Mouse (Mus musculus) liver, postnatal 0 days (tissue): ENCODE measurements around the gene Ntrk3. TPM values are rescaled to one million over a fixed set of nuclear protein-coding genes. Genes with fewer than 3 reads are reported as not detected.

Source experiments
- ATAC-seq: fragments of 200-750 bp; cut with Nextera tagmentation; 2 replicates; pipeline ENCODE4 v1.8.0; 2017; ENCODE audit warnings: mild to moderate bottlenecking, moderate library complexity
- DNase-seq: peaks from one replicate; pipeline ENCODE4 v3.0.0-alpha.2; 2016
- H3K27ac ChIP-seq: fragments of 300-500 bp; sonication (generic); 2 replicates; pipeline ENCODE4 v1.5.1; 2014; ENCODE audit warnings: antibody characterized with exemption, moderate library complexity, mild to moderate bottlenecking, low read depth
- H3K27me3 ChIP-seq: fragments of 300-500 bp; sonication (generic); 2 replicates; pipeline ENCODE4 v1.6.1; 2014; ENCODE audit warnings: low read length, control low read depth, mixed read lengths; ENCODE audit not compliant: insufficient read depth
- H3K36me3 ChIP-seq: fragments of 300-500 bp; sonication (generic); replicated peaks from 2 replicates; pipeline ENCODE4 v1.6.1; 2014; ENCODE audit warnings: mild to moderate bottlenecking, control low read depth, low read length, moderate library complexity, mixed read lengths; ENCODE audit not compliant: insufficient read depth
- H3K4me1 ChIP-seq: fragments of 300-500 bp; sonication (generic); 2 replicates; pipeline ENCODE4 v1.6.1; 2014; ENCODE audit warnings: antibody characterized with exemption, mild to moderate bottlenecking, control low read depth; ENCODE audit not compliant: insufficient read depth
- H3K4me2 ChIP-seq: fragments of 300-500 bp; sonication (generic); 2 replicates; pipeline ENCODE4 v1.6.1; 2014; ENCODE audit warnings: low read depth, mild to moderate bottlenecking, low read length, moderate library complexity, mixed read lengths
- H3K4me3 ChIP-seq: fragments of 300-500 bp; sonication (generic); 2 replicates; pipeline ENCODE4 v1.5.1; 2014; ENCODE audit warnings: low read depth, low read length
- H3K9ac ChIP-seq: fragments of 300-500 bp; sonication (generic); replicated peaks from 2 replicates; pipeline ENCODE4 v1.6.1; 2014; ENCODE audit warnings: mild to moderate bottlenecking, moderate library complexity
- H3K9me3 ChIP-seq: fragments of 300-500 bp; sonication (generic); 2 replicates; pipeline ENCODE4 v1.6.1; 2016; ENCODE audit warnings: mild to moderate bottlenecking, control low read depth, low read length, mixed read lengths
- CTCF ChIP-seq: sonication (generic); IDR thresholded peaks from 2 replicates; pipeline ENCODE4 v1.5.1; 2016; ENCODE audit warnings: antibody characterized with exemption, low read depth
- EP300 ChIP-seq: IDR thresholded peaks from 2 replicates; pipeline ENCODE4 v1.6.1; 2016; ENCODE audit warnings: antibody characterized with exemption, low read depth, mild to moderate bottlenecking
- WGBS: fragments of 180-500 bp; shearing (Covaris S2); extraction: QIAGEN DNeasy Blood & Tissue Kit; methylation state at CpG from one replicate; pipeline ENCODE4 v1.1.7; 2014; ENCODE audit not compliant: insufficient replicate concordance; 5-methylcytosine and 5-hydroxymethylcytosine counted together
- polyA plus RNA-seq: library from polyadenylated mRNA; unstranded; fragments of >200 nt; fragmentation: Nextera tagmentation; extraction: Ambion mirVana; gene quantifications from 2 replicates; pipeline ENCODE4 v1.2.1, GENCODE M21; 2015

Ntrk3 gene
- polyA plus RNA-seq, 1 experiment from 2014 or later, result 0.16 TPM

GRCm38 (mm10) chr7:78528008-78528407, 209.8 kb downstream of the Ntrk3 start:
- Histone ChIP-seq H3K4me1 (no peaks in the 10 kb centered on the region), H3K9ac (no peak overlapping the region), H3K4me3 (no peak overlapping the region), H3K4me2 (no peak overlapping the region), H3K9me3 (no peaks in the 10 kb centered on the region), H3K36me3 (no peaks in the 10 kb centered on the region), H3K27me3 (no peaks in the 10 kb centered on the region), H3K27ac (no peak overlapping the region)
- DNase-seq (no peak), ATAC-seq (no peak)
- 77% methylated on average over 3 of the region's 3 CpGs for WGBS
- TF ChIP-seq EP300 (no peak), CTCF (no peak)

DNA sequence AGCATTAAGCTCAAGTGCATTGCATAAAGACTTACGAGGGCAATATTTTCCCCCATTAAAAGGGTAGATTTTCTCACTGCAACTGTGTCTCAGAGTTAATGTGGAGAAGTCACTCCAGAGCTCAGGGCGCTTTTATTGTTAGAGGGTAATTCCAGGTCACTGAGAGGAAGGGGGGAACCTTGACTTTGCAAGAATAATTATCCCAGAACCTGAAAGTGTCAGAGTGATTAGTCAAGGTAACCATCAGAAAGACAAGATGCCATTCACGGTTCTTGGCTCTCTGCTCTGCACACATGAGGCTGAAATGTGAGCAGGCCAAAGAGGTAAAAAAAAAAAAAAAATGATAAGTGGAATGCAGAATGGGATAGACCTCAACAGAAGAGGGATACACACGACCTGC, 210.2 kb downstream of the Ntrk3 start:
- 52% methylated on average over 4 of the region's 4 CpGs for WGBS
- TF ChIP-seq EP300 (no peak), CTCF (no peak)

GRCm38 (mm10) chr7:78520243-78520927, 217.4 kb downstream of the Ntrk3 start:
- H3K4me3 ChIP-seq, result no peak overlapping the region
- ATAC-seq (no peak), DNase-seq (no peak)
- no peak overlapping the region for H3K4me2 ChIP-seq
- H3K27ac ChIP-seq, result no peak overlapping the region
- H3K36me3 ChIP-seq, result no peaks in the 10 kb centered on the region
- no peak overlapping the region for H3K9ac ChIP-seq
- no peaks in the 10 kb centered on the region for H3K4me1 ChIP-seq
- no peaks in the 10 kb centered on the region for H3K9me3 ChIP-seq
- no peaks in the 10 kb centered on the region for H3K27me3 ChIP-seq
- TF ChIP-seq CTCF (no peak), EP300 (no peak)
- WGBS, result 73% methylated on average over 9 of the region's 9 CpGs

More for the DNA sequence above, 210.2 kb downstream of the Ntrk3 start:
- H3K4me1 ChIP-seq, result no peaks in the 10 kb centered on the region
- ATAC-seq, result no peak
- H3K27me3 ChIP-seq, result no peaks in the 10 kb centered on the region
- H3K9ac ChIP-seq, result no peak overlapping the region
- H3K36me3 ChIP-seq, result no peaks in the 10 kb centered on the region
- no peaks in the 10 kb centered on the region for H3K9me3 ChIP-seq
- H3K27ac ChIP-seq, result no peak overlapping the region
- H3K4me2 ChIP-seq, result no peak overlapping the region
- DNase-seq, result no peak
- H3K4me3 ChIP-seq, result no peak overlapping the region

DNA sequence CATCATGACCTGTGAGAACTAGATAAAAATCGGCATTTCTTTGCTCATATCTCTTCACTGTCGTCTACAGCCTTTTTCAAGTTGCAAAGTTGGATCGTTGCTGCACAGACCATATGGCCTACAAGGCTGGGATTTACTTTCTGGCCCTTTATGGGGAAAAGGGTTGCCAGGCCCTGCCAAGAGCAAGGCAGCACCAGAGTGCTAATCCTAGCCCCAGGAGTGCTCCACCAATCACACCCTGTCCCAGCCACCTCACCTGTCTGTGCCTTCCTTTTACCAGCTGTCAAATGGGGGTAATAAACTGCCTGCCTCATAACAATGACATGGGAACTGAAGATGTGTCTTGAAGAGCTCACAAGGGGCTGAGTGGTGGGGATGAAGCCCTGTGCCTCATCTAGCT, 218.1 kb downstream of the Ntrk3 start:
- no peak for ATAC-seq
- Histone ChIP-seq H3K9ac (no peak overlapping the region), H3K9me3 (no peaks in the 10 kb centered on the region), H3K4me2 (no peak overlapping the region), H3K36me3 (no peaks in the 10 kb centered on the region), H3K27ac (no peak overlapping the region), H3K27me3 (no peaks in the 10 kb centered on the region), H3K4me3 (no peak overlapping the region), H3K4me1 (no peaks in the 10 kb centered on the region)
- no peak for DNase-seq
- 64% methylated on average over 3 of the region's 3 CpGs for WGBS
- TF ChIP-seq EP300 (no peak), CTCF (no peak)

DNA sequence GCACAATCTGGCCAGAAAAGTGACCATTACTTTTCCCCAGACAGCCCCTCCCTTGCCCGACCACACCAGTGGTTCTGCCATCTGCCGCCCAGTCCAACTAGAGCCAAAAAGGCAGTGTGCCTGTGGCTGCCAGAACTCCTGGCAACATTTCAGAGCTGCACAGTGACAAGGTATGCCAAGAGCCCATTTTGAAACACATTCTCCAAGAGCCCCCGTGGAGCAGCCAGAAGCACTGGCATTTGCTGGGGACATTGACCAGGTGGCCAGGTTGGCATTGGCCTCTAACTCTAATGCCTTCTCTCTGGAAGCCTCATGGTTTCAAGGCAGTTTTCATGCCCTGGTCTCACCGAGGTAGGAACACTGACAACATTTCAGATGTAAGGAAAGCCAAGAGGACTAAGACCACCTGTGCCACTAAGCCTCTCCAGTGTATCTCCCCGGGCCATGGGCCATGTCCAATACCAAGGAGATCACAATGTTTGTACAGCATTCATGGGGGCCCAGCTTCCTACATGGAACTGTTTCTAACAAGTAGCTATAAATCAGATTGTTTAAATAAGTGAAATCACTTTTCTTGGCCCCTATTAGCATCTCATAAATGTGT, 218.9 kb downstream of the Ntrk3 start:
- no peak overlapping the region for H3K9ac ChIP-seq
- no peak overlapping the region for H3K27ac ChIP-seq
- DNase-seq, result no peak
- TF ChIP-seq EP300 (no peak), CTCF (no peak)
- no peaks in the 10 kb centered on the region for H3K36me3 ChIP-seq
- H3K4me3 ChIP-seq, result no peak overlapping the region
- H3K27me3 ChIP-seq, result no peaks in the 10 kb centered on the region
- 69% methylated on average over 5 of the region's 5 CpGs for WGBS
- ATAC-seq, result no peak
- H3K9me3 ChIP-seq, result no peaks in the 10 kb centered on the region
- no peak overlapping the region for H3K4me2 ChIP-seq
- H3K4me1 ChIP-seq, result no peaks in the 10 kb centered on the region

- H3K4me1 ChIP-seq, result no peaks in the 10 kb centered on the region
- no peaks in the 10 kb centered on the region for H3K9me3 ChIP-seq
- H3K4me3 ChIP-seq, result no peak overlapping the region
- no peak for DNase-seq
- no peaks in the 10 kb centered on the region for H3K36me3 ChIP-seq
- H3K27me3 ChIP-seq, result no peaks in the 10 kb centered on the region
- H3K4me2 ChIP-seq, result no peak overlapping the region
- WGBS, result 51% methylated on average over 7 of the region's 7 CpGs
- TF ChIP-seq EP300, result no peak
- TF ChIP-seq CTCF, result no peak
- ATAC-seq, result no peak
- H3K9ac ChIP-seq, result no peak overlapping the region
- H3K27ac ChIP-seq, result no peak overlapping the region
Observed at GRCm38 (mm10) chr7:78515042-78515609, 222.7 kb downstream of the Ntrk3 start.
